Mouse (Mus musculus) cerebellum, adult 18-20 months (tissue): ENCODE measurements at regions not wholly inside any gene's neighbourhood (a gene's known extent, or its start where the extent isn't known, plus 50 kb on each side); places are given as distances from the start of the nearest gene placed in this dataset.

Experiments
- DNase-seq, 2 experiments: peaks; one replicate each; pipeline ENCODE4 v3.0.0; 2021

GRCm38 (mm10) chr13:5728808-5729207, 132.5 kb upstream of the Klf6 start:
- DNase-seq, result no peak

GRCm38 (mm10) chr13:5729426-5730068, 131.7 kb upstream of the Klf6 start:
- DNase-seq, result no peak

- no peak for DNase-seq
Measured at GRCm38 (mm10) chr13:5732206-5732605, 129.1 kb upstream of the Klf6 start.

- DNase-seq, result no peak
Measured at GRCm38 (mm10) chr13:5735027-5735624, 126.2 kb upstream of the Klf6 start.

- no peak for DNase-seq
Measured at GRCm38 (mm10) chr13:5736472-5736871, 124.8 kb upstream of the Klf6 start.

- DNase-seq, result no peak
Measured at GRCm38 (mm10) chr13:5737214-5737613, 124.1 kb upstream of the Klf6 start.

GRCm38 (mm10) chr13:5740805-5741204, 120.5 kb upstream of the Klf6 start:
- DNase-seq, result no peak

- no peak for DNase-seq
Measured at GRCm38 (mm10) chr13:5744949-5745348, 116.3 kb upstream of the Klf6 start.

GRCm38 (mm10) chr13:5757176-5757575, 104.1 kb upstream of the Klf6 start:
- DNase-seq, result no peak

GRCm38 (mm10) chr13:5757963-5758362, 103.3 kb upstream of the Klf6 start:
- DNase-seq, result no peak

GRCm38 (mm10) chr13:5760030-5760429, 101.3 kb upstream of the Klf6 start:
- no peak for DNase-seq

GRCm38 (mm10) chr13:5766394-5766793, 94.9 kb upstream of the Klf6 start:
- DNase-seq, result no peak

GRCm38 (mm10) chr13:5767202-5767601, 94.1 kb upstream of the Klf6 start:
- DNase-seq, result no peak

GRCm38 (mm10) chr13:5768699-5769098, 92.6 kb upstream of the Klf6 start:
- DNase-seq, result no peak

GRCm38 (mm10) chr13:5769283-5770260, 91.7 kb upstream of the Klf6 start:
- DNase-seq, result no peak

GRCm38 (mm10) chr13:5773811-5774210, 87.5 kb upstream of the Klf6 start:
- DNase-seq, result no peak

GRCm38 (mm10) chr13:5778443-5779171, 82.7 kb upstream of the Klf6 start:
- no peak for DNase-seq

- no peak for DNase-seq
Measured at GRCm38 (mm10) chr13:5779410-5779809, 81.9 kb upstream of the Klf6 start.

- DNase-seq, result no peak
Measured at GRCm38 (mm10) chr13:5782540-5782939, 78.7 kb upstream of the Klf6 start.

- DNase-seq, result no peak
Measured at GRCm38 (mm10) chr13:5787114-5787513, 74.2 kb upstream of the Klf6 start.

GRCm38 (mm10) chr13:5789302-5789701, 72.0 kb upstream of the Klf6 start:
- DNase-seq, result no peak

GRCm38 (mm10) chr13:5802079-5802478, 59.2 kb upstream of the Klf6 start:
- no peak for DNase-seq

GRCm38 (mm10) chr13:5802826-5803225, 58.5 kb upstream of the Klf6 start:
- no peak for DNase-seq
